Mouse (Mus musculus) megakaryocyte, embryonic 14.5 days (primary cell): ENCODE results near the gene Ccdc106.

Experiments
- FLI1 ChIP-seq: IDR thresholded peaks from 2 replicates; pipeline ENCODE4 v1.6.1; 2012; ENCODE audit warnings: low read length, inconsistent platforms, mixed read lengths
- GATA1 ChIP-seq: IDR thresholded peaks from 3 replicates; pipeline ENCODE4 v1.6.1; 2012; ENCODE audit warnings: mixed read lengths, low read length, inconsistent platforms, borderline replicate concordance

- TF ChIP-seq GATA1 (no peak), FLI1 (no peak)
These were observed 43.5 kb upstream of the Ccdc106 start for GRCm38 (mm10) chr7:4976832-4977231.
